Mouse (Mus musculus) limb, embryonic 11.5 days (tissue): Measurements from ENCODE around the gene Pam16. TPM values are rescaled to one million over a fixed set of nuclear protein-coding genes. Genes with fewer than 3 reads are reported as not detected.
A peak's percentile ranks its signal among the peaks of the same experiment; 100 is the strongest.
"Not testable (repeated sequence)": the region's sequence is repeated elsewhere in the genome, so short reads cannot be mapped to it uniquely, and the experiment has no call there.

Experiments
- ATAC-seq: fragments of 200-750 bp; cut with Nextera tagmentation; 2 replicates; pipeline ENCODE4 v1.8.0; 2017; ENCODE audit warnings: low read depth; ENCODE audit not compliant: insufficient number of reproducible peaks, low FRiP score, low TSS enrichment
- DNase-seq: peaks from one replicate; pipeline ENCODE4 v3.0.0-alpha.2; 2015; ENCODE audit warnings: low spot score
- H3K27ac ChIP-seq: fragments of 300-500 bp; sonication (generic); replicated peaks from 2 replicates; pipeline ENCODE4 v1.5.1; 2014; ENCODE audit warnings: low read depth, mild to moderate bottlenecking, low read length
- H3K27me3 ChIP-seq: fragments of 300-500 bp; sonication (generic); 2 replicates; pipeline ENCODE4 v1.6.1; 2014; ENCODE audit warnings: mild to moderate bottlenecking, low read length, mixed read lengths; ENCODE audit not compliant: control insufficient read depth, insufficient read depth
- H3K36me3 ChIP-seq: fragments of 300-500 bp; sonication (generic); 2 replicates; pipeline ENCODE4 v1.6.1; 2014; ENCODE audit warnings: mild to moderate bottlenecking, low read length, moderate library complexity, mixed read lengths; ENCODE audit not compliant: control insufficient read depth, insufficient read depth
- H3K4me1 ChIP-seq: fragments of 300-500 bp; sonication (generic); 2 replicates; pipeline ENCODE4 v1.6.1; 2014; ENCODE audit warnings: low read length, mixed read lengths; ENCODE audit not compliant: control insufficient read depth, insufficient read depth
- H3K4me2 ChIP-seq: fragments of 300-500 bp; sonication (generic); 2 replicates; pipeline ENCODE4 v1.6.1; 2014; ENCODE audit warnings: low read depth, mild to moderate bottlenecking, moderate library complexity; ENCODE audit not compliant: severe bottlenecking
- H3K4me3 ChIP-seq: fragments of 300-500 bp; sonication (generic); 2 replicates; pipeline ENCODE4 v1.5.1; 2014; ENCODE audit warnings: low read depth, low read length
- H3K9ac ChIP-seq: fragments of 300-500 bp; sonication (generic); 2 replicates; pipeline ENCODE4 v1.6.1; 2014; ENCODE audit warnings: mild to moderate bottlenecking, low read length
- H3K9me3 ChIP-seq: fragments of 300-500 bp; sonication (generic); 2 replicates; pipeline ENCODE4 v1.6.1; 2016; ENCODE audit warnings: low read length; ENCODE audit not compliant: control insufficient read depth
- WGBS: fragments of 180-500 bp; shearing (Covaris S2); extraction: QIAGEN DNeasy Blood & Tissue Kit; methylation state at CpG from one replicate; pipeline ENCODE4 v1.1.7; 2014; 5-methylcytosine and 5-hydroxymethylcytosine counted together
- polyA plus RNA-seq: library from polyadenylated mRNA; unstranded; fragments of >200 nt; fragmentation: Nextera tagmentation; extraction: Ambion mirVana; gene quantifications from 2 replicates; pipeline ENCODE4 v1.2.1, GENCODE M21; 2014

The Pam16 gene
- polyA plus RNA-seq, 1 experiment from 2014 or later: 115 TPM

GRCm38 (mm10) chr16:4587516-4588210, 37.1 kb downstream of the Pam16 start:
- no peaks in the 10 kb centered on the region for H3K9me3 ChIP-seq
- DNase-seq (no peak), ATAC-seq (no peak)
- WGBS: 58% methylated on average over 5 of the region's 5 CpGs
- peaks cover 6% of the 10 kb centered on the region; the same call in 1 of the 2 replicates for H3K4me1 ChIP-seq
- H3K36me3 ChIP-seq: no peaks in the 10 kb centered on the region
- no peak overlapping the region for H3K9ac ChIP-seq
- peak overlapping the region; percentile 81; the same call in 1 of the 2 replicates for H3K27ac ChIP-seq
- no peak overlapping the region for H3K4me3 ChIP-seq
- no peaks in the 10 kb centered on the region for H3K27me3 ChIP-seq
- H3K4me2 ChIP-seq: no peak overlapping the region; the same call in 1 of the 2 replicates

- H3K27ac ChIP-seq: peak overlapping the region; percentile 81
- H3K9ac ChIP-seq: peak overlapping the region; percentile 61
- H3K4me3 ChIP-seq: peak overlapping the region; percentile 36
- ATAC-seq (peak; percentile 99), DNase-seq (peak; percentile 96)
- no peaks in the 10 kb centered on the region for H3K9me3 ChIP-seq
- H3K27me3 ChIP-seq: no peaks in the 10 kb centered on the region
- under 1% methylated on average over 43 of the region's 43 CpGs for WGBS
- H3K4me1 ChIP-seq: 0 out of 2 replicates have a peak, but pooled peaks cover 3% of the 10 kb centered on the region
- no peaks in the 10 kb centered on the region for H3K36me3 ChIP-seq
- H3K4me2 ChIP-seq: peak overlapping the region; percentile 62
Observed at GRCm38 (mm10) chr16:4586531-4587123, 38.2 kb downstream of the Pam16 start.

- ATAC-seq: peak; percentile 25
- Histone ChIP-seq H3K9ac (peak overlapping the region; percentile 61), H3K4me2 (peak overlapping the region; percentile 62), H3K36me3 (no peaks in the 10 kb centered on the region), H3K9me3 (no peaks in the 10 kb centered on the region), H3K4me3 (peak overlapping the region; percentile 36), H3K4me1 (0 out of 2 replicates have a peak, but pooled peaks cover 3% of the 10 kb centered on the region), H3K27me3 (no peaks in the 10 kb centered on the region), H3K27ac (peak overlapping the region; percentile 77)
- peak; percentile 29 for DNase-seq
- 7% methylated on average over 14 of the region's 14 CpGs for WGBS
Observed at GRCm38 (mm10) chr16:4585642-4586530, 38.9 kb downstream of the Pam16 start.

GRCm38 (mm10) chr16:4584438-4584837, 40.4 kb downstream of the Pam16 start:
- 86% methylated on average over 5 of the region's 5 CpGs for WGBS
- no peaks in the 10 kb centered on the region for H3K36me3 ChIP-seq
- H3K9me3 ChIP-seq: no peaks in the 10 kb centered on the region
- no peak overlapping the region for H3K4me3 ChIP-seq
- no peak overlapping the region for H3K4me2 ChIP-seq
- ATAC-seq (no peak), DNase-seq (no peak)
- no peaks in the 10 kb centered on the region for H3K27me3 ChIP-seq
- no peak overlapping the region for H3K9ac ChIP-seq
- no peak overlapping the region for H3K27ac ChIP-seq
- 0 out of 2 replicates have a peak, but pooled peaks cover 3% of the 10 kb centered on the region for H3K4me1 ChIP-seq

- H3K27me3 ChIP-seq: no peaks in the 10 kb centered on the region
- H3K4me2 ChIP-seq: no peak overlapping the region
- no peak for ATAC-seq
- H3K4me3 ChIP-seq: no peak overlapping the region
- H3K4me1 ChIP-seq: 0 out of 2 replicates have a peak, but pooled peaks cover 3% of the 10 kb centered on the region
- no peak overlapping the region for H3K9ac ChIP-seq
- H3K9me3 ChIP-seq: no peaks in the 10 kb centered on the region
- DNase-seq: no peak
- WGBS: 80% methylated on average over 3 of the region's 3 CpGs
- H3K27ac ChIP-seq: no peak overlapping the region
- no peaks in the 10 kb centered on the region for H3K36me3 ChIP-seq
Observed at GRCm38 (mm10) chr16:4583807-4584206, 41.0 kb downstream of the Pam16 start.

GRCm38 (mm10) chr16:4581179-4581578, 43.6 kb downstream of the Pam16 start:
- H3K27me3 ChIP-seq, DNase-seq, H3K27ac ChIP-seq, H3K9me3 ChIP-seq, H3K4me2 ChIP-seq, ATAC-seq, H3K4me3 ChIP-seq, H3K9ac ChIP-seq, H3K4me1 ChIP-seq, H3K36me3 ChIP-seq: not testable (repeated sequence)
- 86% methylated on average over 4 of the region's 4 CpGs for WGBS

- no peaks in the 10 kb centered on the region for H3K27me3 ChIP-seq
- no peak overlapping the region for H3K9ac ChIP-seq
- no peak overlapping the region for H3K27ac ChIP-seq
- peaks cover 6% of the 10 kb centered on the region; the same call in 1 of the 2 replicates for H3K4me1 ChIP-seq
- H3K4me2 ChIP-seq: no peak overlapping the region
- DNase-seq: no peak
- no peaks in the 10 kb centered on the region for H3K9me3 ChIP-seq
- WGBS: 63% methylated on average over 7 of the region's 7 CpGs
- H3K36me3 ChIP-seq: no peaks in the 10 kb centered on the region
- no peak overlapping the region for H3K4me3 ChIP-seq
- ATAC-seq: no peak
Observed at GRCm38 (mm10) chr16:4578630-4579029, 46.2 kb downstream of the Pam16 start.

- DNase-seq: no peak
- H3K9me3 ChIP-seq: no peaks in the 10 kb centered on the region
- H3K27ac ChIP-seq: no peak overlapping the region
- no peak overlapping the region for H3K4me2 ChIP-seq
- no peak for ATAC-seq
- H3K27me3 ChIP-seq: no peaks in the 10 kb centered on the region
- H3K9ac ChIP-seq: no peak overlapping the region
- 74% methylated on average over 2 of the region's 2 CpGs for WGBS
- H3K4me3 ChIP-seq: no peak overlapping the region
- H3K4me1 ChIP-seq: peaks cover 6% of the 10 kb centered on the region; the same call in 1 of the 2 replicates
- H3K36me3 ChIP-seq: no peaks in the 10 kb centered on the region
Observed at GRCm38 (mm10) chr16:4576873-4577272, 47.9 kb downstream of the Pam16 start.
